Mouse (Mus musculus): ENCODE measurements around the gene Cdk6.

- TF ChIP-seq CTCF (IDR thresholded peaks at IDR 0.05; ENCODE audit: low read depth) (no peak), EP300 (optimal IDR thresholded peaks at IDR 0.05) (no peak)
Observed at GRCm38 (mm10) chr5:3293666-3294065, 47.6 kb upstream of the Cdk6 start.
